In genomic region chr3:28004321-28004720, GRCm38 (mm10) we compare ENCODE assay signal across 23 mouse cellular contexts.
"Had no signal": no experiment of that assay in that cellular context is flagged by ENCODE, and none has a peak within 500 bp of the region (broad histone marks: within the 10 kb centered on the region; RNA-seq: fewer than 3 reads in every experiment).

No protein-coding gene starts in this region.

- DNase-seq: forebrain, postnatal 0 days; gastrocnemius, postnatal 14 days; gastrocnemius, postnatal 36 days; heart, adult 18-20 months; heart, postnatal 14 days; heart, postnatal 36 days; kidney, adult 18-20 months; kidney, postnatal 4 days had no signal

- H3K36me3 ChIP-seq: heart, embryonic 15.5 days; hindbrain, embryonic 13.5 days; hindbrain, embryonic 15.5 days; kidney, embryonic 15.5 days; limb, embryonic 13.5 days; limb, embryonic 15.5 days; liver, embryonic 12.5 days had no signal

- H3K27me3 ChIP-seq: heart, embryonic 13.5 days; heart, embryonic 15.5 days; hindbrain, embryonic 13.5 days; hindbrain, embryonic 15.5 days; kidney, embryonic 15.5 days; limb, embryonic 13.5 days; limb, embryonic 15.5 days; liver, embryonic 12.5 days had no signal

- H3K4me3 ChIP-seq: heart, embryonic 13.5 days; heart, embryonic 15.5 days; hindbrain, embryonic 13.5 days; hindbrain, embryonic 15.5 days; kidney, embryonic 15.5 days; layer of hippocampus, adult 2 months; left cerebral cortex, adult 2 months; limb, embryonic 13.5 days; limb, embryonic 15.5 days; liver, embryonic 12.5 days had no signal

- H3K9me3 ChIP-seq: heart, embryonic 13.5 days; heart, embryonic 15.5 days; hindbrain, embryonic 13.5 days; hindbrain, embryonic 15.5 days; kidney, embryonic 15.5 days; limb, embryonic 13.5 days; limb, embryonic 15.5 days; liver, embryonic 12.5 days had no signal

- H3K27ac ChIP-seq: heart, embryonic 13.5 days; heart, embryonic 15.5 days; hindbrain, embryonic 13.5 days; hindbrain, embryonic 15.5 days; kidney, embryonic 15.5 days; kidney, postnatal 0 days; layer of hippocampus, adult 2 months; left cerebral cortex, adult 2 months; limb, embryonic 13.5 days; limb, embryonic 15.5 days; liver, embryonic 12.5 days; liver, embryonic 14.5 days had no signal

- H3K4me1 ChIP-seq: heart, embryonic 15.5 days; hindbrain, embryonic 13.5 days; hindbrain, embryonic 15.5 days; kidney, embryonic 15.5 days; limb, embryonic 13.5 days; limb, embryonic 15.5 days; liver, embryonic 12.5 days had no signal

- H3K4me2 ChIP-seq: heart, embryonic 11.5 days; heart, embryonic 13.5 days; heart, embryonic 15.5 days; hindbrain, embryonic 13.5 days; hindbrain, embryonic 15.5 days; kidney, embryonic 15.5 days; limb, embryonic 13.5 days; limb, embryonic 15.5 days; liver, embryonic 12.5 days had no signal

- ATAC-seq: forebrain, postnatal 0 days; inflammation-experienced regulatory T-cells, adult 6 months; intestine, postnatal 0 days; liver, embryonic 12.5 days had no signal

- H3K9ac ChIP-seq: forebrain, postnatal 0 days; heart, embryonic 13.5 days; heart, embryonic 15.5 days; hindbrain, embryonic 13.5 days; hindbrain, embryonic 15.5 days; kidney, embryonic 15.5 days; limb, embryonic 13.5 days; limb, embryonic 15.5 days; liver, embryonic 12.5 days; liver, embryonic 14.5 days had no signal
